Mouse (Mus musculus) G1E (cell line): ENCODE measurements around the gene Snapc3. TPM values are rescaled to one million over a fixed set of nuclear protein-coding genes. Genes with fewer than 3 reads are reported as not detected.

Experiments
- ATAC-seq: 2 replicates; pipeline ENCODE4 v1.8.0; 2016; ENCODE audit warnings: mild to moderate bottlenecking; ENCODE audit not compliant: insufficient number of reproducible peaks, poor library complexity, low FRiP score, severe bottlenecking; ENCODE audit errors: extremely low read depth
- DNase-seq: peaks from one replicate; pipeline ENCODE4 v3.0.0; 2012; ENCODE audit warnings: low spot score
- H3K27me3 ChIP-seq: 2 replicates; pipeline ENCODE4 v1.6.1; 2012; ENCODE audit warnings: mild to moderate bottlenecking, low read length, inconsistent platforms; ENCODE audit not compliant: insufficient read depth
- H3K36me3 ChIP-seq: replicated peaks from 2 replicates; pipeline ENCODE3; 2012; ENCODE audit warnings: mild to moderate bottlenecking, inconsistent platforms
- H3K4me1 ChIP-seq: 2 replicates; pipeline ENCODE4 v1.6.1; 2012; ENCODE audit warnings: low read depth, low read length, inconsistent platforms, mixed read lengths; ENCODE audit not compliant: insufficient read depth
- H3K4me3 ChIP-seq: 2 replicates; pipeline ENCODE4 v1.5.1; 2012; ENCODE audit warnings: low read depth, mild to moderate bottlenecking, inconsistent platforms, low read length, moderate library complexity, mixed read lengths
- H3K9me3 ChIP-seq: replicated peaks from 2 replicates; pipeline ENCODE4 v1.6.1; 2012; ENCODE audit warnings: inconsistent platforms
- CTCF ChIP-seq: IDR thresholded peaks from 2 replicates; pipeline ENCODE4 v1.5.1; 2012; ENCODE audit warnings: low read depth, low read length, inconsistent platforms, mixed read lengths
- GATA1 ChIP-seq: IDR thresholded peaks from 2 replicates; pipeline ENCODE4 v1.6.1; 2012; ENCODE audit warnings: borderline replicate concordance, low read length, inconsistent platforms, mixed read lengths
- GATA2 ChIP-seq: IDR thresholded peaks from 2 replicates; pipeline ENCODE4 v1.6.1; 2012; ENCODE audit warnings: low read depth, low read length, inconsistent platforms, borderline replicate concordance
- POLR2AphosphoS5 ChIP-seq: IDR thresholded peaks from 2 replicates; pipeline ENCODE4 v1.6.1; 2012; ENCODE audit warnings: low read depth, low read length, inconsistent platforms; ENCODE audit not compliant: insufficient replicate concordance
- TAL1 ChIP-seq: conservative IDR thresholded peaks from 2 replicates; pipeline ENCODE4 v1.6.1; 2012; ENCODE audit warnings: low read depth, low read length, inconsistent platforms, mixed read lengths
- polyA plus RNA-seq: library from polyadenylated mRNA; stranded (reverse); fragments of >175 nt; gene quantifications from 2 replicates; pipeline ENCODE4 v1.2.3, GENCODE M21; 2012
- total RNA-seq, 2 experiments: library from RNA; stranded (forward) in 1 of 2; stranded (reverse) in 1 of 2; fragments of 200-1000 nt in 1 of 2; fragments of >200 nt in 1 of 2; fragmentation: Nextera tagmentation in 1 of 2; gene quantifications; 2 replicates each; pipeline ENCODE4 v1.2.3; 2014 to 2017

Snapc3 gene
- 48.3 and 61.4 TPM in 2 replicates for total RNA-seq (2014; fragmentation: Nextera tagmentation)
- 41.0 and 57.6 TPM in 2 replicates for total RNA-seq (2017)
- polyA plus RNA-seq = 7.4 and 8.7 TPM in 2 replicates

- Histone ChIP-seq H3K36me3 (peaks cover 12% of the 10 kb centered on the region), H3K4me1 (peaks cover 13% of the 10 kb centered on the region), H3K27me3 (no peaks in the 10 kb centered on the region; the same call in 1 of the 2 replicates), H3K4me3 (peak within 1 kb of the TSS; percentile 99), H3K9me3 (no peaks in the 10 kb centered on the region)
- TF ChIP-seq CTCF = no peak
- TF ChIP-seq TAL1 = no peak
- no peak for TF ChIP-seq GATA2
- TF ChIP-seq GATA1 = no peak
- TF ChIP-seq POLR2AphosphoS5 = no peak
- peak; percentile 93 for DNase-seq
- ATAC-seq = peak; percentile 96
These were observed at the start of gene Snapc3 for GRCm38 (mm10) chr4:83417160-83417819. Gene Snapc3 (plus strand): TSS chr4:83417724.

- Histone ChIP-seq H3K36me3 (no peaks in the 10 kb centered on the region), H3K4me1 (no peaks in the 10 kb centered on the region), H3K27me3 (no peaks in the 10 kb centered on the region), H3K4me3 (no peak overlapping the region), H3K9me3 (no peaks in the 10 kb centered on the region)
- DNase-seq = no peak
- TF ChIP-seq POLR2AphosphoS5 (no peak), GATA2 (no peak), CTCF (no peak), TAL1 (no peak), GATA1 (no peak)
- ATAC-seq = no peak
These were observed 44.1 kb upstream of the Snapc3 start for GRCm38 (mm10) chr4:83373381-83373780.

GRCm38 (mm10) chr4:83375650-83376049 is 41.9 kb upstream of the Snapc3 start:
- Histone ChIP-seq H3K27me3 (no peaks in the 10 kb centered on the region), H3K4me3 (no peak overlapping the region), H3K4me1 (no peaks in the 10 kb centered on the region), H3K9me3 (no peaks in the 10 kb centered on the region), H3K36me3 (no peaks in the 10 kb centered on the region)
- ATAC-seq (no peak), DNase-seq (no peak)
- TF ChIP-seq POLR2AphosphoS5 (no peak), GATA2 (no peak), GATA1 (no peak), CTCF (no peak), TAL1 (no peak)

DNA sequence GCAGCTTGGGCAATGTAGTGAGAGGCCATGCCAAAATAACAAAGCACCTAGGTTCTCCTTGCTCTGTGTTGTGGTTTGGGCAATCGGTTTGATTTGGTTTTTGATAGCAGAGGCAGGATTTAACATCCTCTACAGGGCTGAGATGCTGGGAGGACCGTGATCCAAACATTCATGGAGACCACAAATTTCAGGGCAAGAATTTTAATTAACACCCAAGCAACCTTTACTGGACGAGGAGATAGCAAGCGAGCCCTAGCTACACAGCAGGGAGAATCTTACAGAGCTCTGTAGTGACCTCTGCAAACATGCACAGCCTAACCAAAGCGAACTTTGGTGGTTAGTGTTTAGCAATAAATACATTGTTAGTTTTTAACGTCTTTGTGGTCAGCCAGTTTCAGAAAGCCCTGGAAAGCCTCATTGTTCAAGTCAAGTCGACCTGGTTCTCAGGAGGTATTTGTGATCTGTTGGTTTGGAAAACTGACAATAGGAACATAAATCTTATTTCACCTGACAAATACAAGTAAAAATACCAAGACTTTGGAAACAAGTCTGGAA is 41.0 kb upstream of the Snapc3 start:
- H3K36me3 ChIP-seq = no peaks in the 10 kb centered on the region
- TF ChIP-seq CTCF (no peak), GATA2 (no peak), GATA1 (no peak), TAL1 (no peak), POLR2AphosphoS5 (no peak)
- no peak for ATAC-seq
- no peaks in the 10 kb centered on the region for H3K9me3 ChIP-seq
- H3K27me3 ChIP-seq = no peaks in the 10 kb centered on the region
- DNase-seq = no peak
- no peak overlapping the region for H3K4me3 ChIP-seq
- H3K4me1 ChIP-seq = no peaks in the 10 kb centered on the region

DNA sequence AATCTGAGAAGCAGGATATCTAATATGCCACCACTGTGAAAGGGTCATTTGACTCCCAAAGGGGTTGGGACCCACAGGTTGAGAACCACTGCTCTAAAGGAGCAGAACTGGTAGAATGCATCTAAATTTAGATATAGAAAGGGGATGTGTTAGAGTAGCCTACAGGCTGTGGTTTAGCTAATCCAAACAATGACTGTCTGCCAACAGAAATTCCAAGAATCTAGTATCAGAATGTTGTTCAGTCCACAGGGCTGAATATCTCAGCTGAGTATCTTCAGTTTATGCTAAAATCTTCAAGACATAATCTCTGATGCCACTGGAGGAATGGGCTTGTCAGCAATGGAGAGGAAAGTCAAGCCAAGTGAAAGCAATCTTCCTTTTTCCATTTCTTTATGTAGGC is 38.5 kb upstream of the Snapc3 start:
- H3K36me3 ChIP-seq = no peaks in the 10 kb centered on the region
- ATAC-seq (no peak), DNase-seq (no peak)
- no peaks in the 10 kb centered on the region for H3K4me1 ChIP-seq
- H3K27me3 ChIP-seq = no peaks in the 10 kb centered on the region
- H3K9me3 ChIP-seq = no peaks in the 10 kb centered on the region
- no peak for TF ChIP-seq GATA2
- TF ChIP-seq TAL1 = no peak
- no peak for TF ChIP-seq GATA1
- TF ChIP-seq POLR2AphosphoS5 = no peak
- TF ChIP-seq CTCF = no peak
- H3K4me3 ChIP-seq = no peak overlapping the region

DNA sequence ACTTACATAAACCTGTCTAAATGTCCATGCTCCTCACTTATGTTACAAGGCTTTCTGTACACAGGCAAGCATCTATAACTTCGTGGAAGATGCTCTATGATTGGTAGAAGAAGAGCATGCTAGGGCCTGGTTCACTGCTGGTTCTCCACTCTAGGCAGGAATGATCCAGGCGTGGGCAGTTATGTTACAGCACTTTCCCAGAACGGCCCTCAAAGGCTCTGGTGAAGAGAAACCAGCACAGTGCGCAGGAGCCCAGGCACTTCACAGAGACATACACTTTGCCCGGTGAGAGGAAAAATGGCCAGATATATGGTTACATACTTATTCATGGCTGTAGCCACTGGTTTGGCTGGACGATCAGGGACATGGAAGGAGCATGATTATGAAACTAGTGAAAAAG is 37.8 kb upstream of the Snapc3 start:
- no peak for ATAC-seq
- DNase-seq = no peak
- no peaks in the 10 kb centered on the region for H3K4me1 ChIP-seq
- no peak for TF ChIP-seq POLR2AphosphoS5
- no peak for TF ChIP-seq TAL1
- no peak for TF ChIP-seq CTCF
- TF ChIP-seq GATA1 = no peak
- no peak for TF ChIP-seq GATA2
- H3K9me3 ChIP-seq = no peaks in the 10 kb centered on the region
- no peaks in the 10 kb centered on the region for H3K27me3 ChIP-seq
- no peaks in the 10 kb centered on the region for H3K36me3 ChIP-seq
- H3K4me3 ChIP-seq = no peak overlapping the region
